Mouse (Mus musculus) MEL (cell line): ENCODE results near the gene Lrrc32. TPM values are rescaled to one million over a fixed set of nuclear protein-coding genes. Genes with fewer than 3 reads are reported as not detected.

Source experiments
- DNase-seq: peaks from one replicate; pipeline ENCODE4 v3.0.0; 2011; ENCODE audit warnings: low read depth, low spot score
- H3K27ac ChIP-seq: 2 replicates; pipeline ENCODE4 v1.5.1; 2012; ENCODE audit warnings: low read depth, mild to moderate bottlenecking, control low read depth, low read length, moderate library complexity; ENCODE audit not compliant: control insufficient read depth
- H3K27me3 ChIP-seq, 2 experiments: fragments of 150-350 bp in 1 of 2; sonication (generic) in 1 of 2; 2 replicates each; pipeline ENCODE4 v1.6.1; 2012; ENCODE audit warnings: low read length in 2 of 2, mild to moderate bottlenecking in 2 of 2, improper control_type of control experiment in 1 of 2, moderate library complexity in 1 of 2; ENCODE audit not compliant: insufficient read depth in 2 of 2, control insufficient read depth in 1 of 2
- H3K36me3 ChIP-seq, 2 experiments: 2 replicates each; pipeline ENCODE4 v1.6.1; 2012 to 2014; ENCODE audit warnings: low read length in 2 of 2, improper control_type of control experiment in 1 of 2, inconsistent platforms in 1 of 2, mild to moderate bottlenecking in 1 of 2; ENCODE audit not compliant: insufficient read depth in 2 of 2, control insufficient read depth in 1 of 2
- H3K4me1 ChIP-seq, 2 experiments: fragments of 150-350 bp in 1 of 2; sonication (generic) in 1 of 2; 2 replicates each; pipeline ENCODE4 v1.6.1; 2012; ENCODE audit warnings: low read length in 2 of 2, improper control_type of control experiment in 1 of 2, mild to moderate bottlenecking in 1 of 2; ENCODE audit not compliant: insufficient read depth in 2 of 2, control insufficient read depth in 1 of 2
- H3K4me3 ChIP-seq, 2 experiments: fragments of 150-350 bp in 1 of 2; sonication (generic) in 1 of 2; 2 replicates each; pipeline ENCODE4 v1.5.1; 2012; ENCODE audit warnings: low read depth in 2 of 2, low read length in 2 of 2, mild to moderate bottlenecking in 2 of 2, moderate library complexity in 2 of 2, control low read depth in 1 of 2, improper control_type of control experiment in 1 of 2; ENCODE audit not compliant: control insufficient read depth in 1 of 2, insufficient read depth in 1 of 2
- H3K79me2 ChIP-seq: 2 replicates; pipeline ENCODE4 v1.6.1; 2012; ENCODE audit warnings: mild to moderate bottlenecking, low read length, moderate library complexity; ENCODE audit not compliant: control insufficient read depth, poor library complexity, insufficient read depth
- H3K9ac ChIP-seq: 2 replicates; pipeline ENCODE4 v1.6.1; 2012; ENCODE audit warnings: low read depth, mild to moderate bottlenecking, control low read depth, low read length, moderate library complexity; ENCODE audit not compliant: control insufficient read depth, poor library complexity, severe bottlenecking
- H3K9me3 ChIP-seq: fragments of 150-350 bp; sonication (generic); replicated peaks from 2 replicates; pipeline ENCODE4 v1.6.1; 2012; ENCODE audit warnings: mild to moderate bottlenecking, low read length, improper control_type of control experiment, moderate library complexity; ENCODE audit not compliant: insufficient read depth
- CHD2 ChIP-seq: IDR thresholded peaks from 2 replicates; pipeline ENCODE4 v1.6.1; 2011; ENCODE audit warnings: low read length, improper control_type of control experiment
- ELF1 ChIP-seq: IDR thresholded peaks from 2 replicates; pipeline ENCODE4 v1.6.1; 2014; ENCODE audit warnings: low read depth, mild to moderate bottlenecking, inconsistent platforms, low read length, improper control_type of control experiment, moderate library complexity
- EP300 ChIP-seq, 2 experiments: IDR thresholded peaks; 2 replicates each; pipeline ENCODE4 v1.6.1; 2011; ENCODE audit warnings: improper control_type of control experiment in 2 of 2, low read length in 2 of 2, low read depth in 1 of 2, mild to moderate bottlenecking in 1 of 2
- ETS1 ChIP-seq: IDR thresholded peaks from 2 replicates; pipeline ENCODE4 v1.6.1; 2012; ENCODE audit warnings: low read depth, mild to moderate bottlenecking, inconsistent platforms, low read length, improper control_type of control experiment, moderate library complexity
- GATA1 ChIP-seq: IDR thresholded peaks from 2 replicates; pipeline ENCODE4 v1.6.1; 2011; ENCODE audit warnings: low read depth, low read length, improper control_type of control experiment
- HCFC1 ChIP-seq: IDR thresholded peaks from 2 replicates; pipeline ENCODE4 v1.6.1; 2012; ENCODE audit warnings: low read depth, mild to moderate bottlenecking, inconsistent platforms, low read length, improper control_type of control experiment, moderate library complexity
- MEF2A ChIP-seq: IDR thresholded peaks from 2 replicates; pipeline ENCODE4 v1.6.1; 2014; ENCODE audit warnings: low read depth, mild to moderate bottlenecking, inconsistent platforms, low read length, improper control_type of control experiment; ENCODE audit not compliant: poor library complexity, insufficient replicate concordance, severe bottlenecking; ENCODE audit errors: extremely low read depth
- MXI1 ChIP-seq: IDR thresholded peaks from 2 replicates; pipeline ENCODE4 v1.6.1; 2011; ENCODE audit warnings: mild to moderate bottlenecking, low read depth, low read length, improper control_type of control experiment
- MYB ChIP-seq: IDR thresholded peaks from 2 replicates; pipeline ENCODE4 v1.6.1; 2011; ENCODE audit warnings: mild to moderate bottlenecking, low read depth, low read length, improper control_type of control experiment
- MYC ChIP-seq: IDR thresholded peaks from 2 replicates; pipeline ENCODE4 v1.6.1; 2011; ENCODE audit warnings: low read depth, mild to moderate bottlenecking, low read length, improper control_type of control experiment, moderate library complexity
- RCOR1 ChIP-seq: IDR thresholded peaks from 2 replicates; pipeline ENCODE4 v1.6.1; 2012; ENCODE audit warnings: low read depth, mild to moderate bottlenecking, inconsistent platforms, low read length, improper control_type of control experiment
- TBP ChIP-seq: IDR thresholded peaks from 2 replicates; pipeline ENCODE4 v1.8.0; 2011; ENCODE audit warnings: low read depth, low read length, improper control_type of control experiment
- ZC3H11A ChIP-seq: IDR thresholded peaks from 2 replicates; pipeline ENCODE4 v1.6.1; 2012; ENCODE audit warnings: low read depth, mild to moderate bottlenecking, inconsistent platforms, low read length, improper control_type of control experiment
- ZKSCAN1 ChIP-seq: IDR thresholded peaks from 2 replicates; pipeline ENCODE4 v1.6.1; 2012; ENCODE audit warnings: low read depth, mild to moderate bottlenecking, inconsistent platforms, low read length, improper control_type of control experiment, moderate library complexity
- polyA plus RNA-seq, 2 experiments: library from polyadenylated mRNA; stranded (reverse) in 1 of 2; unstranded in 1 of 2; fragments of >175 nt in 1 of 2; fragments of >200 nt in 1 of 2; gene quantifications; 2 replicates each; pipeline versions ENCODE4 v1.2.1 to v1.2.4; 2012; ENCODE audit warnings: low replicate concordance in 2 of 2, low read depth in 1 of 2; ENCODE audit not compliant: insufficient read length in 2 of 2, insufficient read depth in 1 of 2, missing spikeins in 1 of 2
- total RNA-seq: library from RNA; depleted of rRNA; stranded (reverse); fragments of 300-350 nt; gene quantifications from 2 replicates; pipeline ENCODE4 v1.2.3, GENCODE M21; 2012

The Lrrc32 gene
- total and polyA plus RNA-seq, 3 experiments, result not detected

- Histone ChIP-seq H3K36me3 (no peaks in the 10 kb centered on the region), H3K9ac (no peak overlapping the region), H3K27me3 (no peaks in the 10 kb centered on the region; a peak in 1 of 4 replicates), H3K27ac (no peak overlapping the region), H3K9me3 (no peaks in the 10 kb centered on the region), H3K4me1 (peaks cover 0 to 8% of the 10 kb centered on the region in 2 experiments; a peak in 1 of 4 replicates), H3K4me3 (no peak overlapping the region), H3K79me2 (no peaks in the 10 kb centered on the region)
- TF ChIP-seq ZC3H11A, result no peak
- no peak for TF ChIP-seq HCFC1
- no peak for TF ChIP-seq TBP
- no peak for TF ChIP-seq CHD2
- TF ChIP-seq ZKSCAN1, result no peak
- TF ChIP-seq MYC, result no peak
- TF ChIP-seq MXI1, result no peak
- no peak for DNase-seq
Observed at GRCm38 (mm10) chr7:98535191-98535590, 46.1 kb downstream of the Lrrc32 start.

GRCm38 (mm10) chr7:98535882-98536281, 46.8 kb downstream of the Lrrc32 start:
- TF ChIP-seq MYB (no peak), EP300 (IDR thresholded peaks at IDR 0.05; ENCODE audit: low read depth in 1 of 2, low read length in 2 of 2) (peak; percentile 48 to 59), ELF1 (no peak), RCOR1 (peak; percentile 69; the same call in 1 of the 2 replicates), GATA1 (peak; percentile 71), ETS1 (0 out of 2 replicates have a peak, but pooled peaks have one; percentile 23), TBP (peak; percentile 49; the same call in 1 of the 2 replicates)
- Histone ChIP-seq H3K4me3 (no peak overlapping the region), H3K27ac (no peak overlapping the region), H3K79me2 (no peaks in the 10 kb centered on the region), H3K4me1 (peaks cover 0 to 8% of the 10 kb centered on the region in 2 experiments; a peak in 1 of 4 replicates), H3K27me3 (no peaks in the 10 kb centered on the region; a peak in 1 of 4 replicates), H3K9ac (no peak overlapping the region), H3K9me3 (no peaks in the 10 kb centered on the region), H3K36me3 (no peaks in the 10 kb centered on the region)
- peak; percentile 79 for DNase-seq

- no peaks in the 10 kb centered on the region for H3K9me3 ChIP-seq
- H3K36me3 ChIP-seq, result no peaks in the 10 kb centered on the region
- H3K27me3 ChIP-seq, result no peaks in the 10 kb centered on the region; a peak in 1 of 4 replicates
- no peak overlapping the region for H3K27ac ChIP-seq
- no peaks in the 10 kb centered on the region for H3K79me2 ChIP-seq
- TF ChIP-seq MEF2A, result no peak
- no peak overlapping the region for H3K4me3 ChIP-seq
- DNase-seq, result no peak
- H3K9ac ChIP-seq, result no peak overlapping the region
- peaks cover 0 to 8% of the 10 kb centered on the region in 2 experiments; a peak in 1 of 4 replicates for H3K4me1 ChIP-seq
Observed at GRCm38 (mm10) chr7:98537210-98537966, 48.3 kb downstream of the Lrrc32 start.
